Mouse (Mus musculus) E14TG2a.4 (cell line): ENCODE data around the gene Olfr1474.

Experiments used
- CTCF ChIP-seq: conservative IDR thresholded peaks from 2 replicates; pipeline ENCODE4 v1.5.1; 2014; ENCODE audit warnings: low read length
- POU5F1 ChIP-seq: IDR thresholded peaks from 2 replicates; pipeline ENCODE4 v1.6.1; 2014; ENCODE audit warnings: low read length, borderline replicate concordance

DNA sequence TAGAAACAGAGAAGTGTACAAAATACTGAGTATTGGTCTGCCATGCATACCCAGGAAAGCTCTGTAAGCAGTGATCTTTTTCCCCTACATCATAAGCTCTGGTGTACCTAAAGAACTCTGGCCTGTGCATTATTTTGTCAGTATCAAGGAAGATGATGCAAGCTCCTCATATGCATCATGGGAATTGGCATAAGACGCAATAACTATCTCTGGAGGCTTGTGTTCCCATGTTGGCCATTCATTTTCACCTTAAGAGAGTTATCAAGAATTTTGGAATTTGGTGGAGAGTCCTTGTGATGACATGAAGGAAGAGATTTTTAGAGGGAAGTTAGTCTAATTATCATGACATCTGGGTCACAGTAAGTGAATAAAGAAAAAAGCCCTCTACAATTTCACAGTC is 13.4 kb upstream of the Olfr1474 start, which contains the start of gene Olfr1472:
- no peak for TF ChIP-seq CTCF
- no peak for TF ChIP-seq POU5F1
